Mouse (Mus musculus): ENCODE results near the gene Strn4.

The Strn4 gene

GRCm38 (mm10) chr7:16841561-16842560 is 26.2 kb downstream of the Strn4 start:
- DNase-seq (ENCODE audit: low spot score in 2 of 2), result no peak

- peak; percentile 78 to 89 for DNase-seq (ENCODE audit: low spot score in 2 of 2)
Measured at GRCm38 (mm10) chr7:16842645-16843063, 27.0 kb downstream of the Strn4 start, which contains the start of gene Prkd2. Prkd2 (plus strand) TSS chr7:16842902.

- no peak for DNase-seq (ENCODE audit: low spot score in 2 of 2)
Measured at GRCm38 (mm10) chr7:16843441-16844171, 27.9 kb downstream of the Strn4 start.

GRCm38 (mm10) chr7:16844696-16845071 is 29.0 kb downstream of the Strn4 start:
- no peak for DNase-seq (ENCODE audit: low spot score in 2 of 2)

- no peak for DNase-seq (ENCODE audit: low spot score in 2 of 2)
Measured at GRCm38 (mm10) chr7:16845072-16845819, 29.6 kb downstream of the Strn4 start.

- no peak for DNase-seq (ENCODE audit: low spot score in 2 of 2)
Measured at GRCm38 (mm10) chr7:16845820-16846167, 30.1 kb downstream of the Strn4 start.

- no peak for DNase-seq (ENCODE audit: low spot score in 2 of 2)
Measured at GRCm38 (mm10) chr7:16846775-16847174, 31.1 kb downstream of the Strn4 start.

- DNase-seq (ENCODE audit: low spot score in 2 of 2), result no peak
Measured at GRCm38 (mm10) chr7:16847507-16847906, 31.8 kb downstream of the Strn4 start.

GRCm38 (mm10) chr7:16848579-16848978 is 32.9 kb downstream of the Strn4 start:
- DNase-seq (ENCODE audit: low spot score in 2 of 2), result peak in 1 of 2 experiments; percentile 66

- no peak for DNase-seq (ENCODE audit: low spot score in 2 of 2)
Measured at GRCm38 (mm10) chr7:16851636-16852035, 35.9 kb downstream of the Strn4 start.

GRCm38 (mm10) chr7:16853302-16853831 is 37.7 kb downstream of the Strn4 start:
- DNase-seq (ENCODE audit: low spot score in 2 of 2), result no peak

- DNase-seq (ENCODE audit: low spot score in 2 of 2), result no peak
Measured at GRCm38 (mm10) chr7:16858336-16858735, 42.6 kb downstream of the Strn4 start.

GRCm38 (mm10) chr7:16859902-16860651 is 44.4 kb downstream of the Strn4 start:
- no peak for DNase-seq (ENCODE audit: low spot score in 2 of 2)

- no peak for DNase-seq (ENCODE audit: low spot score in 2 of 2)
Measured at GRCm38 (mm10) chr7:16867488-16867887, 51.8 kb downstream of the Strn4 start.

GRCm38 (mm10) chr7:16869497-16869896 is 53.8 kb downstream of the Strn4 start:
- DNase-seq (ENCODE audit: low spot score in 2 of 2), result peak; percentile 91 to 96

GRCm38 (mm10) chr7:16871600-16871999 is 55.9 kb downstream of the Strn4 start:
- no peak for DNase-seq (ENCODE audit: low spot score in 2 of 2)

GRCm38 (mm10) chr7:16872478-16872877 is 56.8 kb downstream of the Strn4 start:
- DNase-seq (ENCODE audit: low spot score in 2 of 2), result no peak

GRCm38 (mm10) chr7:16873392-16873791 is 57.7 kb downstream of the Strn4 start:
- DNase-seq (ENCODE audit: low spot score in 2 of 2), result no peak

- DNase-seq (ENCODE audit: low spot score in 2 of 2), result peak; percentile 65 to 80
Measured at GRCm38 (mm10) chr7:16874190-16874589, 58.5 kb downstream of the Strn4 start.

GRCm38 (mm10) chr7:16874756-16875309 is 59.1 kb downstream of the Strn4 start:
- DNase-seq (ENCODE audit: low spot score in 2 of 2), result peak; percentile 100

GRCm38 (mm10) chr7:16875310-16875325 is 59.4 kb downstream of the Strn4 start, which contains the start of gene Dact3:
Dact3 (plus strand) TSS chr7:16875317.
- no peak for DNase-seq (ENCODE audit: low spot score in 2 of 2)
